Mouse (Mus musculus) fat pad, adult 2 months (tissue): Measurements from ENCODE around the gene B130006D01Rik.

Experiments
- DNase-seq: peaks from one replicate; pipeline ENCODE4 v3.0.0-alpha.2; 2011; ENCODE audit warnings: low read depth, low spot score; ENCODE audit errors: extremely low read depth

B130006D01Rik gene

DNA sequence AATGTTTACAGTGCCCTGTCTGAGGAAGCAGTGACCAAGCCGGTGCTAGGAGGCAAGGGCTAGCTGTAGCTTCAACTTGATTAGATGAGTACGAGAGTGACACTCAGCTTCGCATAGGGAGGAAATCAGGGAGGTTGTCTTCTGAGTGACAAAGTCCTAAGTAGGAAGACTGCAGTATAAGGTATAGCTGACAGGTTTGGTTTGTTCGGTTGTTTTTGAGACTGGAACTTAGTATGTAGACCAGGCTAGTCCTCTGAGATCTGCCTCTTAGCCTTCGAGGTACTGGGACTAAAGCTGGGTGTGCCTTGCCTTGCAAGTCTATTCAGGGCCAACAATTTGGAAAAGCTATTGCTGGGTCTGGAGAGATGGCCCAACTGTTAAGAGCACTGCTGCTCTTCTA lies at the start of gene B130006D01Rik:
Gene B130006D01Rik (plus strand): TSS at position 301 of the 400 bp plus-strand sequence.
- DNase-seq = no peak

GRCm38 (mm10) chr11:95675498-95675897 lies 47.9 kb upstream of the B130006D01Rik start:
- DNase-seq = no peak

DNA sequence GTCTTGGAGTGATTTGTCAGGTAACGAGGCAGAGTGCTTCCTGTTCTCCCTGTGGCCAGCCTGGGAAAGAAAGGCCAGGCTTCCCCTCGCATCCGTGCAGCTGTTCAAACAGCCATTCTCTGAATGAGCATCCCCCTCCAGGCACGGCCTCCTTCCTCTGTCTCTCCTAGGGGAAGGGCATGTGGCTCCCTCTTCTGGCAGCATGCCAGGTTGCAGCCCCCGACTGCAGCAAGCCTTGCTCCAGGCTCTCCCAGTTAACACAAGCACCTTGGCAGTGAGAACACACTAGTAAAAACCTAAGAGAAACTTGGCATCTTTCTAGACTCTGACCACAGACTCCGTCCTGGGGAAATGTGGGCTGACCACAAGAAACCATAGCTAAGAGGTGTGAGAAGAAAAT lies 47.1 kb upstream of the B130006D01Rik start:
- no peak for DNase-seq

- no peak for DNase-seq
Observed at GRCm38 (mm10) chr11:95677925-95678701, 45.3 kb upstream of the B130006D01Rik start.

DNA sequence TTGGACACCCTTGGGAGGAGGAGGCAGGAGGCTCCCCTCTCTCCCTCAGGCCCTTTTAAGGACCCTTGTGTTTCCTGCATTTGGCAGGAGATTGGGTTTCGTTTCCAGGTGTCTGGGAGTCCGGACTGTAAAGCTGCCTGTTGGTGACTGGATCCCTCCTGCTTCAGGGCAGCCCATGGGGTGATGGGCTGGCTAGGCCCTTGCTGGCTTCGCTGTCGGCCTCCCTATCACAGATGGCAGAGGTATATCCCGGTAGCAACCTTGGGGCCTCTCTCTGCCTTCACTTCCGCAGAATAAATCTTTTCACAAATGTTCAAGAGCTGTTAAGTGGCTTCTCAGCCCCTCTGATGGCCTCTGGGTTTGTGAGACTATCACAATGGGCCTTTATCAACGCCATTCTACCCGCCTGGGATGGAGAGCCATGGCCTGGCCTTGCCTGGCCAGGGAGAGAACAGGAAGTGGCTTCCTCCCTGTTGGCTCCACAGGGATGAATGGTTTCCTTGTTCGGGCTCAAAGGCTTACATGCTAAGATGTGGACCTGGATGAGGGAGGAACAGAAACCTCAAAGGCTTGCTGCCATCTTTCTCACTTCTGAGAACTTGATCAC lies 41.3 kb upstream of the B130006D01Rik start:
- no peak for DNase-seq

- DNase-seq = no peak
Observed at GRCm38 (mm10) chr11:95682946-95683345, 40.4 kb upstream of the B130006D01Rik start.

- DNase-seq = no peak
Observed at GRCm38 (mm10) chr11:95686031-95686430, 37.4 kb upstream of the B130006D01Rik start.

DNA sequence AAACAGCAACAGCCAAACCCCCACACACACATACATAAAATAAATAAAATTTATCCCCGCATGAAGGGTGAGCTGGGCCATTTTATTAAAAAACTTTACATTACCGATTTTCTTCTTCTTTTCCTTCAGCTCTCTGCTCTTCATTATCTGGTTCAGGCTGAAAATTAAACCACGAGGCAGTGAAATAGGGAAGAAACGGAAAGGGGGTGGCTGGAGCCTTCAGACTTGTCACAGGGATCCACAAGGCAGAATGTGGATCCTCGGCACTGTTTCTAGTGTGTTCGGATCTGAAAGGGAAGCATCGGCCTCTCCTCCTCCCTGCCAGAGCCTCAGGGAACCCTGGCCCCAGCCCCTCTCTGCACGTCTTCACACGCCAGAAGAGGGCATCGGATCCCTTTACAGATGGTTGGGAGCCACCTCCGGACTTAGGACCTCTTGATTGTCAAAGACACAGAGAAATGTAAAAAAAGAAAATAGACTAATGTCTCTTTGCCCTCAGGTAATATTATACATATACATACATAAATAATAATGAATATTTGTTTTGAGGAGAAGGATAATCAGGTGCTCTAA lies 36.2 kb upstream of the B130006D01Rik start:
- no peak for DNase-seq

GRCm38 (mm10) chr11:95688515-95688914 lies 34.9 kb upstream of the B130006D01Rik start:
- no peak for DNase-seq

DNA sequence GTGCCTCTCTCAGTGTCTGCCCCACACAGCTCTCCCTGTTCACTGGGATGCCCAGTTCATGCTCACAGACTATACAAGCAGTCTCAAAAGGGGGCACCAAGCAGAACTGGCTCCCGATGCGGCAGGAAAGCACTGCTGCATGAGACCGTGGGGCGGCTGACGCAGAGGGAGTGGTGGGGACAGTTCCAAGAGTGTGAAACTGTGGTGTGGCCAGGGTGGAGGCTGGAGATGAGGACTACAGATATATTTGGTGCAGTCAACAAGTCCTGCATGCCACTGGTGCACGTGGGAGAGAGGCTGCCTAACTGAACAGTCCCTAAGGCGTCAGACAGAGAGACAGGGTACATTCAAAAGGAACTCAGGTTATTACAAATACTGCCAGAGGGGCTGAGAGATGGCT lies 34.4 kb upstream of the B130006D01Rik start:
- DNase-seq = no peak

GRCm38 (mm10) chr11:95689544-95689943 lies 33.8 kb upstream of the B130006D01Rik start:
- DNase-seq = no peak

DNA sequence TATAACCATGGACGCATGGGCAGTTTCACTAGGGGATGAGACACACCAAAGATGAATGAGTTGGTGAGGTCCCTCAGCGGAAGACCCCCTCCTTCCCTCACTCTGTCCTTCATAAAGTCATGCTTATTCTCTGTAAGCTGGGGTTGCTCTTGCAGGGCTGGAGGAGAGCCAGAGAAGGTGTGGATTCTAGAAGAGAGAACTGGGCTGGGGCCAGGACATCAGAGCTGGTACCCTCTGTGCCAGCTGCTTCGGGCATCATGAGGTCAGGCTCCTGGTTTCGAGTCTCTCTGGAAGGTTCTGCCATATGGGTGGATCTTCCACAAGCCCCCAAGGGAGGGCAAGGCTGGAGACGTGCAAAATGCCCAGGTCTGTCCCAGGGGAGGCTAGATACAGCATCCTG lies 24.8 kb upstream of the B130006D01Rik start:
- no peak for DNase-seq

DNA sequence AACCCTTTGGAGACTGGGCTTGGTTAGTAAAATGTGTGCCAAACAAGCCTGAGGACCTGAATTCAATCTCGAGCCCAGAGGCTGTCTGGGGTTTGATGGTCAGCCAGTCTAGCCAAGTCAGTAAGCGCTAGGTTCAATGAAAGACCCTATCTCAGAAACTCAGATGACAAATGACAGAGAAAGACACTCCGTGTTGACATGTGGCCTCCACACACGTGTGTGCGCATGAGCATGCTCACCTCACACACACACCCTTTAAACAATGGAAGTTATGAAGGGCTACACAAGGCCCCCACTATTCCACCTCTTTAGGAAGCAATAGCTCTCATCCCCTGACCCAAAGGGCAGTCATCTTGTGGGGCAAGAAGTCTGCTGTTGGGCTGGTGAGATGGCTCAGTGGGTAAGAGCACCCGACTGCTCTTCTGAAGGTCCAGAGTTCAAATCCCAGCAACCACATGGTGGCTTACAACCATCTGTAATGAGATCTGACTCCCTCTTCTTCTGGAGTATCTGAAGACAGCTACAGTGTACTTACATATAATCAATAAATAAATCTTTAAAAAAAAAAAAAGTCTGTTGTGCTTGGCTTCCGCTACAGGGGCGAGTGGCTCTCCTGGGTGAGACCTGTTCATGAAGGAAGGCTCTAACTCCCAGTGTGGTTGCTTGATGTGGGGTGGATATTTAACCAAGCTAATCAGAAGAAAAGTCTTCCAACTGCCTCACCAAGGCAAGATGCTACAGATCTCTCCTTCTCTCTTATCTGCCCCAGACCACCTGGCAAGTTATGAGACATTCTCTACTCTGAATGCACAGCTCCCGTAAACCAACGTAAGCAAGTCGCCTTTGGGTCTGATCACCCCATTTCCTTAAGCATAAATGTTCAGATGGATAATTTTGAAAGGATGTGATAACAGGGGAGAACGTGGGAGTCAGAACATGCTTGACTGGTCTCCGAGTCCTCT lies 22.3 kb upstream of the B130006D01Rik start:
- no peak for DNase-seq

- DNase-seq = no peak
Observed at GRCm38 (mm10) chr11:95704032-95704969, 19.1 kb upstream of the B130006D01Rik start.

DNA sequence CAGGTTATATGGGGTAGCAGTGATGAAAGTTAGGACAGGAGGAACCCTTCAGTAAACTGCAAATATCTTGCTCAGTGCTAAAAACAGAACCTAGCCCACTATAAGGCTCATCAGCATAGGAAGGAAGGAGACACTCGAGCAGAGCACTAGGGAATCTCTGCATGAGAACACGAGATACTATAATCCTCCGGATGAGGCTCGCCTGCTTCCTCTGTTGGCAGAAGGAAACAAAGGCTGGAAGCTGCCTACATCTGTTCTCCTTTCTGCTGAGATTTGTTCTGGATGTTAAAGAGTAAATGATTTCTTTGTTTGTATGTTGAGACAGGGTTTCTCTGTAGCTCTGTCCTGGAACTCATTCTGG lies 18.4 kb upstream of the B130006D01Rik start:
- DNase-seq = no peak

GRCm38 (mm10) chr11:95709534-95710040 lies 13.8 kb upstream of the B130006D01Rik start:
- DNase-seq = no peak

- no peak for DNase-seq
Observed at GRCm38 (mm10) chr11:95710478-95710877, 12.9 kb upstream of the B130006D01Rik start.

DNA sequence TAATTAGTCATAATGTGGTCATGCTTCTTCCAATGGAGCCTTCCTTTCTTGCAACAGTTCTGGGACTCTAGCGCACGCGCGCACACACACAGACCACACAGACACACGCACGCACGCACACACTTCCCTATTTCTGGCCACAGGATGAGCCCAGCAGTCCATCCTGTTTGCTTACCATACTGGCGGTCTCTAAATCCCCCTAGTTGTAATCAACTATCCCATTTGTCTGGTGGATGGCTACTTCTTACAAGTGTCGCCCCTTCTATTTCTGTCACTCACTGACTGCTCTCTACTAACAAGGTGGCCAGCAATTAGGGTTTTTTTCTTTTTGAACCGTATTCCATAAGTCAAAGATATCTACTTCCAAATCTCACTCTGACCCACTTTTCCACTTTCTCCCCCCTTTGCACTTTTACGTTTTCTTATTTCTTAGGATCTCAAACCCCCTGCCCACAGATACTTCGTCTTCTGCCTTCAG lies 11.3 kb upstream of the B130006D01Rik start:
- DNase-seq = no peak

DNA sequence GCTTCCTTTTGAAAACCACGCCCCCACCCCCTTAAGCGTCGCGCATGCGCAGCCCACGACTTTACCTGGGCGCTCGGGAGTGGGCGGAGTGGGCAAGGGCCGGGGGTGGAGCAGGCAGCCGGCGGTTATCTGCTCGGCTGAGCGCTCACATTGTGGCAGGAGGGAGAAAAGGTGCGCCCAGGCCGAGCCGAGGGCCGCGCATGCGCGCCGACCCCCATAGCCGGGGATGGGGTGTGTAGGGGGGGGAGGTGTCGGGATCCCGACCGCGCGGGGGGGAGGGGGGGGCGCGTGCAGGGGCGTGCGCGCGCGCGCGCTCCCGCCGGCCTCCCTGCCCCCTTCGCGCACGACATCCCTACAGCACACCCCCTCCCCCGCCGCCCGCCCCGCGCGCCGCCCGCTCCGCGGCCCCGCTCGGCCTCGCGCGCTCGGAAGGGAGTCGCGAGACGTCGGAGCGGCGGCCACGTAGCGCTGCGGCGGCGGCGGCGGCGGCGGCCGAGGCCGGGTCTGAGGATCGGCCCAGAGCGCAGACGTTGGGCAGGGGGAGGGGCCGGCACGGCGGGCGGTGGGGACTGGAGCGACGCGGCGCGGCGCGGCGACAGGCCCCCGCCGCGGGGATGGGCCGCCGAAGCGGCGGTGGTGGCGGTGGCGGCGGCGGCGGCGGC lies 10.7 kb upstream of the B130006D01Rik start, which contains the start of gene Zfp652:
Gene Zfp652 (plus strand): TSS at position 111 of the 662 bp plus-strand sequence.
- DNase-seq = no peak
